Mouse (Mus musculus): ENCODE measurements around the gene Ccdc82. TPM values are rescaled to one million over a fixed set of nuclear protein-coding genes. Genes with fewer than 3 reads are reported as not detected.

The Ccdc82 gene
- polyA plus RNA-seq, 1 experiment from 2014 or later: 13.4 TPM

Other genes with a start within 250 kb of the Ccdc82 start
- gene Jrkl, start 1.1 kb upstream of the Ccdc82 start, polyA plus RNA-seq (2015; fragmentation: Nextera tagmentation; extraction: Ambion mirVana): 7.8 and 9.4 TPM in 2 replicates
- 6.4 and 7.8 TPM in 2 replicates for gene Maml2, start 51.0 kb downstream of the Ccdc82 start, polyA plus RNA-seq (2015; fragmentation: Nextera tagmentation; extraction: Ambion mirVana)
- not detected in 2 replicates for gene Gm17571, start 199.8 kb downstream of the Ccdc82 start, polyA plus RNA-seq (2015; fragmentation: Nextera tagmentation; extraction: Ambion mirVana)

All from thymus, postnatal 0 days (tissue).